Mouse (Mus musculus): ENCODE data around the gene Dvl1. TPM values are rescaled to one million over a fixed set of nuclear protein-coding genes. Genes with fewer than 3 reads are reported as not detected.
A peak's percentile ranks its signal among the peaks of the same experiment; 100 is the strongest.

The Dvl1 gene
- polyA plus RNA-seq, 1 experiment, result not detected

DNA sequence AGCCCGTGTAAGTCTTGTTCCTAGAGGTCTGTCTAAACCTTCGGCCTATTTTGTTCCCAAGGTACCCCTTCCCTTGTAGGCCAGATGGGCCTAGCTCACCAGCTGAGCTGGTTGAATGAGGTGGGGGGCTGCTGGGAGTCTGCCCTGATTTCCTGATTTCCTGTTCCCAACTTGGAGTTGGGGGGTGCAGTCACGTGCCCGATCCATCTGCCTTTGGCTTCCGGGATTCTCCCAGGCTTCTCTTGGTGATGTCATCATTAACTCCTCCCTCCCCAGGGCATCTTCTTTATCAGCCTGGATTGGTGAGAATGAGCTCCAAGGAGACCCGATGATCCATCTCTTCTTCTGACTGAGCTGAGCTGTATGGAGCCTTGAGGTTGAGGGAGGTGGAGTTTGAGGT, 48.0 kb downstream of the Dvl1 start:
- TF ChIP-seq CTCF (IDR thresholded peaks at IDR 0.05; ENCODE audit: insufficient read depth, low read depth, low read length), result no peak
- Histone ChIP-seq H3K27ac (ENCODE audit: insufficient read depth, low read depth, low read length) (peak overlapping the region; percentile 67), H3K4me1 (ENCODE audit: control insufficient read depth, insufficient read depth, low read length) (peaks cover 33% of the 10 kb centered on the region), H3K4me3 (ENCODE audit: insufficient read depth, low read depth, low read length) (peak overlapping the region; percentile 91)
- WGBS, result 11% methylated on average over 6 of the region's 6 CpGs

DNA sequence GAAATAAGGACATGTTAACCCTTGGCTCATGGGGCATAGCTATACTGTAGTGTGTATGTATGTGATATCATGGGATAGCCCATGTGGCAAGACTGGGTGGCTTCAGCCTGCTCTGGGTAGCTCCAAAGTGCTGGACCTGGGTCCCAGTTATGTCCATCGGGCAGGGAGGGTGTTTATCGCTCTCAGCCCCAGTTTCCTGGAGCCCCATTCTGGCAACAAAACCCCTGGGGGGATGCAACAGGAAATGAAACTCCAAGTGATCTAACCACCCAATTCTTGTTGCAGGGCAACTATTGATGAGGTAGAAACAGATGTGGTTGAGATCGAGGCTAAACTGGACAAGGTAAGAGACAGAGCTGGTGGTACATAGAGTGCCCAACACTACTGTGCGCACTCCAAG, 48.6 kb downstream of the Dvl1 start:
- peaks cover 27% of the 10 kb centered on the region for H3K4me1 ChIP-seq (ENCODE audit: control insufficient read depth, insufficient read depth, low read length)
- WGBS, result 91% methylated on average over 4 of the region's 4 CpGs
- no peak for TF ChIP-seq POLR2A (IDR thresholded peaks at IDR 0.05; ENCODE audit: insufficient read depth, low read depth, low read length)
- no peak for TF ChIP-seq CTCF (IDR thresholded peaks at IDR 0.05; ENCODE audit: insufficient read depth, low read depth, low read length)
- H3K4me3 ChIP-seq (ENCODE audit: insufficient read depth, low read depth, low read length), result no peak overlapping the region
- H3K27ac ChIP-seq (ENCODE audit: insufficient read depth, low read depth, low read length), result no peak overlapping the region; the same call in 1 of the 2 replicates

DNA sequence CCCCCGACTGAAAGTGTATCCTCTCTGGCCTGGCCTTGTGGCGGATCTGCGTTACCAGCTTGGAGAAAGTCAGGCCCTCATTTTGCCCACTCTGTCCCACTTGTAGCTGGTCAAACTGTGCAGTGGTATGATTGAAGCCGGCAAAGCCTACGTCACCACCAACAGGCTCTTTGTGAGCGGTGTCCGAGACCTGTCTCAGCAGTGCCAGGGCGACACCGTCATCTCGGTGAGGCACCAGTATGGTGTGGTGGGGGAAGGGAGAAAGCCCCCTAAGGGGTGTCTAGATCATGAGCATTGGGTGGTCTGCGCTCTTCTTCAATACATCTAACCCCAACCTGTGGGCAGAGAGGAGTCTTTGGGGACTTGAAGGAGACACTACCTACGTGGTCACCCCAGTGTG, 49.3 kb downstream of the Dvl1 start:
- Histone ChIP-seq H3K4me3 (ENCODE audit: insufficient read depth, low read depth, low read length) (no peak overlapping the region), H3K27ac (ENCODE audit: insufficient read depth, low read depth, low read length) (no peak overlapping the region), H3K4me1 (ENCODE audit: control insufficient read depth, insufficient read depth, low read length) (peaks cover 30% of the 10 kb centered on the region)
- TF ChIP-seq POLR2A (IDR thresholded peaks at IDR 0.05; ENCODE audit: insufficient read depth, low read depth, low read length), result no peak
- 98% methylated on average over 12 of the region's 12 CpGs for WGBS

- peaks cover 31% of the 10 kb centered on the region for H3K4me1 ChIP-seq (ENCODE audit: control insufficient read depth, insufficient read depth, low read length)
- TF ChIP-seq POLR2A (IDR thresholded peaks at IDR 0.05; ENCODE audit: insufficient read depth, low read depth, low read length) (no peak), CTCF (IDR thresholded peaks at IDR 0.05; ENCODE audit: insufficient read depth, low read depth, low read length) (no peak)
- H3K27ac ChIP-seq (ENCODE audit: insufficient read depth, low read depth, low read length), result no peak overlapping the region
- no peak overlapping the region for H3K4me3 ChIP-seq (ENCODE audit: insufficient read depth, low read depth, low read length)
- WGBS, result 98% methylated on average over 2 of the region's 2 CpGs
These were observed 51.1 kb downstream of the Dvl1 start for GRCm38 (mm10) chr4:155898318-155898717.

GRCm38 (mm10) chr4:155899355-155899754, 52.2 kb downstream of the Dvl1 start:
- no peak overlapping the region for H3K27ac ChIP-seq (ENCODE audit: insufficient read depth, low read depth, low read length)
- TF ChIP-seq POLR2A (IDR thresholded peaks at IDR 0.05; ENCODE audit: insufficient read depth, low read depth, low read length) (no peak), CTCF (IDR thresholded peaks at IDR 0.05; ENCODE audit: insufficient read depth, low read depth, low read length) (no peak)

GRCm38 (mm10) chr4:155901205-155901604, 54.0 kb downstream of the Dvl1 start:
- peaks cover 7% of the 10 kb centered on the region; the same call in 1 of the 2 replicates for H3K4me1 ChIP-seq (ENCODE audit: control insufficient read depth, insufficient read depth, low read length)
- H3K27ac ChIP-seq (ENCODE audit: insufficient read depth, low read depth, low read length), result no peak overlapping the region
- 24% methylated on average over 3 of the region's 3 CpGs for WGBS
- no peak for TF ChIP-seq POLR2A (IDR thresholded peaks at IDR 0.05; ENCODE audit: insufficient read depth, low read depth, low read length)
- no peak for TF ChIP-seq CTCF (IDR thresholded peaks at IDR 0.05; ENCODE audit: insufficient read depth, low read depth, low read length)
- H3K4me3 ChIP-seq (ENCODE audit: insufficient read depth, low read depth, low read length), result no peak overlapping the region

More at GRCm38 (mm10) chr4:155899355-155899754, 52.2 kb downstream of the Dvl1 start:
- no peak overlapping the region for H3K4me3 ChIP-seq (ENCODE audit: insufficient read depth, low read depth, low read length)
- WGBS, result 90% methylated on average over 7 of the region's 7 CpGs
- peaks cover 21% of the 10 kb centered on the region for H3K4me1 ChIP-seq (ENCODE audit: control insufficient read depth, insufficient read depth, low read length)

DNA sequence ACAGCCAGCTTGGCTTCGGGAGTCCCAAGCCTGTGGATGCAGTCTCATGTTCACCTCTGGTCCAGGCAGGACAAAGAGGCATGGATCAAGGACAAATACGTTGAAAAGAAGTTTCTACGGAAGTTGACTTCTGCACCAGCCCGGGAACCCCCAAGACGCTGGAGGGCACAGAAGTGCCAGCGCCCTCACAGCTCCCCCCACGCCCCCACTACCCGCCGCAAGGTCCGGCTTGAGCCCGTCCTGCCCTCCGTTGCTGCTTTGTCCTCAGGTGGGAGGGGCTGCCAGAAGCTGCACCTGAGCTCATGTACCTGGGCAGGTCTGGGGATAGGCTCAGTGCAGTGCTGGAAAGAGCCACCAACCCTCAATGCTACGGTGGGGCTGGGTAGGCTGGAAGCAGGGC, 56.0 kb downstream of the Dvl1 start:
- Histone ChIP-seq H3K4me1 (ENCODE audit: control insufficient read depth, insufficient read depth, low read length) (peaks cover 7% of the 10 kb centered on the region; the same call in 1 of the 2 replicates), H3K4me3 (ENCODE audit: insufficient read depth, low read depth, low read length) (no peak overlapping the region), H3K27ac (ENCODE audit: insufficient read depth, low read depth, low read length) (no peak overlapping the region)
- 92% methylated on average over 13 of the region's 13 CpGs for WGBS
- TF ChIP-seq CTCF (IDR thresholded peaks at IDR 0.05; ENCODE audit: insufficient read depth, low read depth, low read length) (no peak), POLR2A (IDR thresholded peaks at IDR 0.05; ENCODE audit: insufficient read depth, low read depth, low read length) (no peak)

- TF ChIP-seq CTCF (IDR thresholded peaks at IDR 0.05; ENCODE audit: insufficient read depth, low read depth, low read length), result no peak
- no peak for TF ChIP-seq POLR2A (IDR thresholded peaks at IDR 0.05; ENCODE audit: insufficient read depth, low read depth, low read length)
- Histone ChIP-seq H3K4me1 (ENCODE audit: control insufficient read depth, insufficient read depth, low read length) (peaks cover 7% of the 10 kb centered on the region; the same call in 1 of the 2 replicates), H3K27ac (ENCODE audit: insufficient read depth, low read depth, low read length) (no peak overlapping the region), H3K4me3 (ENCODE audit: insufficient read depth, low read depth, low read length) (no peak overlapping the region)
- WGBS, result 89% methylated on average over 13 of the region's 13 CpGs
These were observed 57.3 kb downstream of the Dvl1 start for GRCm38 (mm10) chr4:155904318-155905102.

- Histone ChIP-seq H3K4me1 (ENCODE audit: control insufficient read depth, insufficient read depth, low read length) (peaks cover 7% of the 10 kb centered on the region; the same call in 1 of the 2 replicates), H3K27ac (ENCODE audit: insufficient read depth, low read depth, low read length) (no peak overlapping the region), H3K4me3 (ENCODE audit: insufficient read depth, low read depth, low read length) (no peak overlapping the region)
- TF ChIP-seq CTCF (IDR thresholded peaks at IDR 0.05; ENCODE audit: insufficient read depth, low read depth, low read length) (no peak), POLR2A (IDR thresholded peaks at IDR 0.05; ENCODE audit: insufficient read depth, low read depth, low read length) (no peak)
- WGBS, result 87% methylated on average over 13 of the region's 13 CpGs
These were observed 58.4 kb downstream of the Dvl1 start for GRCm38 (mm10) chr4:155905634-155906033.
